Mouse (Mus musculus) liver, embryonic 13.5 days (tissue): Measurements from ENCODE around the gene Cdk14. TPM values are rescaled to one million over a fixed set of nuclear protein-coding genes. Genes with fewer than 3 reads are reported as not detected.

ENCODE experiments used
- ATAC-seq: fragments of 200-750 bp; cut with Nextera tagmentation; 2 replicates; pipeline ENCODE4 v1.8.0; 2017; ENCODE audit warnings: low read depth, mild to moderate bottlenecking, moderate number of reproducible peaks, moderate library complexity
- DNase-seq: peaks from one replicate; pipeline ENCODE4 v3.0.0; 2022
- H3K27ac ChIP-seq: fragments of 300-500 bp; sonication (generic); 2 replicates; pipeline ENCODE4 v1.5.1; 2015; ENCODE audit warnings: moderate library complexity, mild to moderate bottlenecking, inconsistent platforms
- H3K27me3 ChIP-seq: fragments of 300-500 bp; sonication (generic); 2 replicates; pipeline ENCODE4 v1.6.1; 2015; ENCODE audit warnings: mild to moderate bottlenecking, inconsistent platforms
- H3K36me3 ChIP-seq: fragments of 300-500 bp; sonication (generic); 2 replicates; pipeline ENCODE4 v1.6.1; 2015; ENCODE audit warnings: mild to moderate bottlenecking, inconsistent platforms
- H3K4me1 ChIP-seq: fragments of 300-500 bp; sonication (generic); replicated peaks from 2 replicates; pipeline ENCODE4 v1.6.1; 2015; ENCODE audit warnings: inconsistent platforms
- H3K4me2 ChIP-seq: fragments of 300-500 bp; sonication (generic); 2 replicates; pipeline ENCODE4 v1.6.1; 2015; ENCODE audit warnings: inconsistent platforms, mild to moderate bottlenecking, moderate library complexity
- H3K4me3 ChIP-seq: fragments of 300-500 bp; sonication (generic); replicated peaks from 2 replicates; pipeline ENCODE4 v1.5.1; 2015; ENCODE audit warnings: mild to moderate bottlenecking, inconsistent platforms
- H3K9ac ChIP-seq: fragments of 300-500 bp; sonication (generic); 2 replicates; pipeline ENCODE4 v1.6.1; 2015; ENCODE audit warnings: mild to moderate bottlenecking, inconsistent platforms
- H3K9me3 ChIP-seq: fragments of 300-500 bp; sonication (generic); replicated peaks from 2 replicates; pipeline ENCODE4 v1.6.1; 2016; ENCODE audit warnings: inconsistent platforms
- WGBS: fragments of 180-500 bp; shearing (Covaris S2); methylation state at CpG from one replicate; pipeline ENCODE4 v1.1.7; 2015; ENCODE audit not compliant: insufficient replicate concordance; 5-methylcytosine and 5-hydroxymethylcytosine counted together
- polyA plus RNA-seq: library from polyadenylated mRNA; unstranded; fragments of >200 nt; fragmentation: Nextera tagmentation; extraction: Ambion mirVana; gene quantifications from 2 replicates; pipeline ENCODE4 v1.2.1, GENCODE M21; 2015

The Cdk14 gene
- polyA plus RNA-seq, 1 experiment from 2014 or later: 1.4 TPM

- H3K36me3 ChIP-seq: no peaks in the 10 kb centered on the region
- H3K9me3 ChIP-seq: no peaks in the 10 kb centered on the region
- H3K27me3 ChIP-seq: no peaks in the 10 kb centered on the region
- no peak overlapping the region for H3K27ac ChIP-seq
- H3K4me3 ChIP-seq: no peak overlapping the region
- DNase-seq: no peak
- H3K4me2 ChIP-seq: no peak overlapping the region
- no peak overlapping the region for H3K9ac ChIP-seq
- ATAC-seq: no peak
- 70% methylated on average over 14 of the region's 14 CpGs for WGBS
- H3K4me1 ChIP-seq: 0 out of 2 replicates have a peak, but pooled peaks cover 3% of the 10 kb centered on the region
Measured at GRCm38 (mm10) chr5:5365285-5366076, 54.6 kb downstream of the Cdk14 start.

GRCm38 (mm10) chr5:5361684-5362083 is 58.4 kb downstream of the Cdk14 start:
- WGBS: 74% methylated on average over 3 of the region's 3 CpGs
- Histone ChIP-seq H3K27me3 (no peaks in the 10 kb centered on the region), H3K4me2 (no peak overlapping the region), H3K4me3 (no peak overlapping the region), H3K36me3 (no peaks in the 10 kb centered on the region), H3K4me1 (no peaks in the 10 kb centered on the region), H3K27ac (no peak overlapping the region), H3K9ac (no peak overlapping the region), H3K9me3 (no peaks in the 10 kb centered on the region)
- DNase-seq (no peak), ATAC-seq (no peak)

- Histone ChIP-seq H3K27me3 (no peaks in the 10 kb centered on the region), H3K4me3 (no peak overlapping the region), H3K9me3 (no peaks in the 10 kb centered on the region), H3K4me2 (no peak overlapping the region), H3K36me3 (no peaks in the 10 kb centered on the region), H3K9ac (no peak overlapping the region), H3K4me1 (no peaks in the 10 kb centered on the region), H3K27ac (no peak overlapping the region)
- 83% methylated on average over 5 of the region's 5 CpGs for WGBS
- ATAC-seq: no peak
- no peak for DNase-seq
Measured at GRCm38 (mm10) chr5:5360338-5360737, 59.8 kb downstream of the Cdk14 start.

GRCm38 (mm10) chr5:5359915-5360314 is 60.2 kb downstream of the Cdk14 start:
- WGBS: 70% methylated on average over 3 of the region's 3 CpGs
- Histone ChIP-seq H3K27me3 (no peaks in the 10 kb centered on the region), H3K36me3 (no peaks in the 10 kb centered on the region), H3K4me3 (no peak overlapping the region), H3K9me3 (no peaks in the 10 kb centered on the region), H3K4me2 (no peak overlapping the region), H3K9ac (no peak overlapping the region), H3K27ac (no peak overlapping the region), H3K4me1 (no peaks in the 10 kb centered on the region)
- ATAC-seq (no peak), DNase-seq (no peak)

GRCm38 (mm10) chr5:5359370-5359769 is 60.7 kb downstream of the Cdk14 start:
- Histone ChIP-seq H3K27me3 (no peaks in the 10 kb centered on the region), H3K4me3 (no peak overlapping the region), H3K9ac (no peak overlapping the region), H3K9me3 (no peaks in the 10 kb centered on the region), H3K4me2 (no peak overlapping the region), H3K4me1 (no peaks in the 10 kb centered on the region), H3K36me3 (no peaks in the 10 kb centered on the region), H3K27ac (no peak overlapping the region)
- 83% methylated on average over 5 of the region's 5 CpGs for WGBS
- DNase-seq (no peak), ATAC-seq (no peak)

GRCm38 (mm10) chr5:5358019-5358717 is 61.9 kb downstream of the Cdk14 start:
- no peak for ATAC-seq
- no peak for DNase-seq
- H3K36me3 ChIP-seq: no peaks in the 10 kb centered on the region
- H3K9me3 ChIP-seq: no peaks in the 10 kb centered on the region
- H3K4me2 ChIP-seq: no peak overlapping the region
- no peak overlapping the region for H3K9ac ChIP-seq
- H3K4me3 ChIP-seq: no peak overlapping the region
- no peaks in the 10 kb centered on the region for H3K4me1 ChIP-seq
- H3K27me3 ChIP-seq: no peaks in the 10 kb centered on the region
- H3K27ac ChIP-seq: no peak overlapping the region
- 69% methylated on average over 18 of the region's 18 CpGs for WGBS

- ATAC-seq (no peak), DNase-seq (no peak)
- Histone ChIP-seq H3K27ac (no peak overlapping the region), H3K4me1 (no peaks in the 10 kb centered on the region), H3K4me3 (no peak overlapping the region), H3K27me3 (no peaks in the 10 kb centered on the region), H3K9ac (no peak overlapping the region), H3K4me2 (no peak overlapping the region), H3K9me3 (no peaks in the 10 kb centered on the region), H3K36me3 (no peaks in the 10 kb centered on the region)
- 48% methylated on average over 5 of the region's 5 CpGs for WGBS
Measured at GRCm38 (mm10) chr5:5354684-5355368, 65.3 kb downstream of the Cdk14 start.

- DNase-seq (no peak), ATAC-seq (no peak)
- 35% methylated on average over 1 of the region's 1 CpGs for WGBS
- no peaks in the 10 kb centered on the region for H3K9me3 ChIP-seq
- no peak overlapping the region for H3K4me3 ChIP-seq
- H3K4me1 ChIP-seq: no peaks in the 10 kb centered on the region
- H3K27ac ChIP-seq: no peak overlapping the region
- no peak overlapping the region for H3K4me2 ChIP-seq
- no peaks in the 10 kb centered on the region for H3K27me3 ChIP-seq
- H3K9ac ChIP-seq: no peak overlapping the region
- no peaks in the 10 kb centered on the region for H3K36me3 ChIP-seq
Measured at GRCm38 (mm10) chr5:5353946-5354345, 66.2 kb downstream of the Cdk14 start.

GRCm38 (mm10) chr5:5344646-5345045 is 75.5 kb downstream of the Cdk14 start:
- no peak for DNase-seq
- WGBS: 45% methylated on average over 5 of the region's 5 CpGs
- Histone ChIP-seq H3K4me3 (no peak overlapping the region), H3K36me3 (no peaks in the 10 kb centered on the region), H3K27me3 (no peaks in the 10 kb centered on the region), H3K9me3 (no peaks in the 10 kb centered on the region), H3K4me1 (0 out of 2 replicates have a peak, but pooled peaks cover 6% of the 10 kb centered on the region), H3K9ac (no peak overlapping the region), H3K27ac (no peak overlapping the region), H3K4me2 (no peak overlapping the region)
- no peak for ATAC-seq

- Histone ChIP-seq H3K4me3 (no peak overlapping the region), H3K27ac (no peak overlapping the region), H3K4me2 (no peak overlapping the region), H3K4me1 (0 out of 2 replicates have a peak, but pooled peaks cover 6% of the 10 kb centered on the region), H3K36me3 (no peaks in the 10 kb centered on the region), H3K9ac (no peak overlapping the region), H3K9me3 (no peaks in the 10 kb centered on the region), H3K27me3 (no peaks in the 10 kb centered on the region)
- ATAC-seq (no peak), DNase-seq (no peak)
- WGBS: 51% methylated on average over 2 of the region's 2 CpGs
Measured at GRCm38 (mm10) chr5:5343741-5344140, 76.4 kb downstream of the Cdk14 start.

- no peak overlapping the region for H3K27ac ChIP-seq
- ATAC-seq (no peak), DNase-seq (no peak)
Measured at GRCm38 (mm10) chr5:5343267-5343666, 76.8 kb downstream of the Cdk14 start.

More at GRCm38 (mm10) chr5:5343267-5343666, 76.8 kb downstream of the Cdk14 start:
- Histone ChIP-seq H3K9ac (no peak overlapping the region), H3K4me2 (no peak overlapping the region), H3K4me3 (no peak overlapping the region), H3K9me3 (no peaks in the 10 kb centered on the region), H3K4me1 (0 out of 2 replicates have a peak, but pooled peaks cover 6% of the 10 kb centered on the region), H3K27me3 (no peaks in the 10 kb centered on the region), H3K36me3 (no peaks in the 10 kb centered on the region)
- WGBS: 55% methylated on average over 2 of the region's 2 CpGs
